Mouse (Mus musculus) hindbrain, embryonic 13.5 days (tissue): ENCODE measurements around the gene Lrrc51. TPM values are rescaled to one million over a fixed set of nuclear protein-coding genes. Genes with fewer than 3 reads are reported as not detected.

ENCODE experiments used
- ATAC-seq: fragments of 200-750 bp; cut with Nextera tagmentation; 2 replicates; pipeline ENCODE4 v1.8.0; 2017; ENCODE audit warnings: moderate TSS enrichment; ENCODE audit not compliant: low FRiP score
- H3K27ac ChIP-seq: fragments of 300-500 bp; sonication (generic); 2 replicates; pipeline ENCODE4 v1.5.1; 2015; ENCODE audit warnings: inconsistent platforms, mild to moderate bottlenecking, moderate library complexity
- H3K27me3 ChIP-seq: fragments of 300-500 bp; sonication (generic); 2 replicates; pipeline ENCODE4 v1.6.1; 2015; ENCODE audit warnings: mild to moderate bottlenecking, inconsistent platforms
- H3K36me3 ChIP-seq: fragments of 300-500 bp; sonication (generic); 2 replicates; pipeline ENCODE4 v1.6.1; 2015; ENCODE audit warnings: mild to moderate bottlenecking, inconsistent platforms
- H3K4me1 ChIP-seq: fragments of 300-500 bp; sonication (generic); replicated peaks from 2 replicates; pipeline ENCODE4 v1.6.1; 2015; ENCODE audit warnings: inconsistent platforms
- H3K4me2 ChIP-seq: fragments of 300-500 bp; sonication (generic); 2 replicates; pipeline ENCODE4 v1.6.1; 2015; ENCODE audit warnings: inconsistent platforms, mild to moderate bottlenecking, moderate library complexity
- H3K4me3 ChIP-seq: fragments of 300-500 bp; sonication (generic); 2 replicates; pipeline ENCODE4 v1.5.1; 2015; ENCODE audit warnings: mild to moderate bottlenecking, inconsistent platforms
- H3K9ac ChIP-seq: fragments of 300-500 bp; sonication (generic); 2 replicates; pipeline ENCODE4 v1.6.1; 2015; ENCODE audit warnings: mild to moderate bottlenecking, inconsistent platforms
- H3K9me3 ChIP-seq: fragments of 300-500 bp; sonication (generic); 2 replicates; pipeline ENCODE4 v1.6.1; 2016; ENCODE audit warnings: inconsistent platforms
- WGBS: fragments of 180-500 bp; shearing (Covaris S2); methylation state at CpG from one replicate; pipeline ENCODE4 v1.1.7; 2015; 5-methylcytosine and 5-hydroxymethylcytosine counted together
- polyA plus RNA-seq: library from polyadenylated mRNA; unstranded; fragments of >200 nt; fragmentation: Nextera tagmentation; extraction: Ambion mirVana; gene quantifications from 2 replicates; pipeline ENCODE4 v1.2.1, GENCODE M21; 2015

The Lrrc51 gene
- 10.9 and 12.1 TPM in 2 replicates for polyA plus RNA-seq

GRCm38 (mm10) chr7:101933751-101934240 lies at the start of gene Lrrc51, which contains the start of gene Numa1:
Lrrc51 (minus strand) TSS chr7:101933895.
Numa1 (plus strand) TSS chr7:101934111.
- Histone ChIP-seq H3K27ac (peak within 1 kb of the TSS; percentile 84), H3K27me3 (no peaks in the 10 kb centered on the region), H3K9ac (peak within 1 kb of the TSS; percentile 86), H3K4me3 (peak within 1 kb of the TSS; percentile 88), H3K4me2 (peak within 1 kb of the TSS; percentile 82), H3K36me3 (no peaks in the 10 kb centered on the region), H3K4me1 (peaks cover 39% of the 10 kb centered on the region), H3K9me3 (no peaks in the 10 kb centered on the region)
- whole genome bisulfite sequencing = under 1% methylated on average over 39 of the region's 40 CpGs
- peak; percentile 99 for ATAC-seq

DNA sequence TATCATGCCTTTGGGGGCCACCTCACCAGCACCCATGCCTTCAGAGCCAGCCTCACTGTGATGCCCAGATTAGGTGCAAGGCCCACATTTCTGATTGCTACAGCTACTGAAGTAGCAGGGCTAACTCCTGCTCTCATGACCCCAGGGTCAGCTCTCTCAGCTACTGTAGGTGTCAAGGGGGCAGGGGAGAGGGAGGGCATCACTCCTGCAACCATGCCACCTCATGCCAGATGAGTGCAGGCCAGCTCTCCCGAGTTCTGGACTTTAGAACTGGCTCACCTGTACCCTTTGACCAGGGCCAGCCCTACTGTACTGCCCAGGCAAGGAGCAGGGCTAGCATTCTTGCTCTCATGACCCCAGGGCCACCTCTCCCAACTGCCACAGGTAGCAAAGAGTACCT lies 49.0 kb upstream of the Lrrc51 start:
- 86% methylated on average over 1 of the region's 1 CpGs for WGBS
- Histone ChIP-seq H3K9me3 (no peaks in the 10 kb centered on the region), H3K4me2 (no peak overlapping the region), H3K4me3 (no peak overlapping the region), H3K27me3 (no peaks in the 10 kb centered on the region), H3K9ac (no peak overlapping the region), H3K4me1 (no peaks in the 10 kb centered on the region), H3K27ac (no peak overlapping the region), H3K36me3 (peaks cover 37% of the 10 kb centered on the region)
- no peak for ATAC-seq

DNA sequence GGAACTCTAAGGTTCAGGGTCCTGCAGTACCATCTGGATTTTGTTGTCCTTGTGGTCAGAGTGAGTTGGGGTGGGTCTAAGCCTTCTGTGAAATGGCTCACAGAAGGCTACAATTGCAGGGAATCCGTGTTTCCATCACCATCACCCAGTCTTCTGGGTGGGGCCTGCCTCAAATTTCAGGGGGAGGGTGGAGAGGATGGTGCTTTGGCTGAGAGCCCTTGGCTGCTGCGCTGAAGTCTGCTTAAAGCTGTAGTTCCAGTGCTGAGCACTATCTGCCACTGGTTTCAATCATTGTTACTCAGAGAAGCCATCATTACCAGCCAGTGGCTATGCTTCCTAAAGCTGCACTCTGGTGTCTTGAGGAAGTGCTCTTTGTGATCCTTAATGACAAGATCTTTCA lies 40.8 kb upstream of the Lrrc51 start:
- 75% methylated on average over 2 of the region's 2 CpGs for WGBS
- no peak overlapping the region for H3K9ac ChIP-seq
- H3K4me1 ChIP-seq = peaks cover 38% of the 10 kb centered on the region
- peaks cover 11% of the 10 kb centered on the region for H3K36me3 ChIP-seq
- no peak overlapping the region for H3K4me2 ChIP-seq
- no peak for ATAC-seq
- H3K9me3 ChIP-seq = no peaks in the 10 kb centered on the region
- H3K4me3 ChIP-seq = no peak overlapping the region
- peak overlapping the region; percentile 26; the same call in 1 of the 2 replicates for H3K27ac ChIP-seq
- H3K27me3 ChIP-seq = no peaks in the 10 kb centered on the region

DNA sequence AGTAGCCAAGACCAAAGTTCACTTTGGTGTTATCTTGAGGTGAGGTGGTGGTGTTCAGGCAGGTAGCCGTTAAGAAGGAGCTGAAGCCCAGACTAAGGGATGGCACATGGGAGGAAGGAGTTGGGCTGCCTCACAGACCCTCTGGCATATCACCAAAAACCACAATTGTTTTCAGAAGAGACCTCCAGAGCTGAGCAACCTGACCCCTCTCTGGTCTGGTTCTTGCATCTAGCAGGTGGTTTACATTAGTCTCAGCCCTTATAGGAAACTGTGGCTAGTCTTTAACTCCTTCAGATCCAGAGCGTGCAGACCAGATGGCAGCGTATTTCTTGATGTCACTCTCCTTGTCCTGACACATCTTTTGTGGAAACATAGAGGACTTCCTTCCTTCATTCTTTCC lies 40.0 kb upstream of the Lrrc51 start:
- Histone ChIP-seq H3K4me3 (no peak overlapping the region), H3K27me3 (no peaks in the 10 kb centered on the region), H3K9ac (no peak overlapping the region), H3K36me3 (peaks cover 9% of the 10 kb centered on the region), H3K4me1 (peaks cover 44% of the 10 kb centered on the region), H3K4me2 (no peak overlapping the region), H3K9me3 (no peaks in the 10 kb centered on the region), H3K27ac (no peak overlapping the region)
- no peak for ATAC-seq
- 82% methylated on average over 3 of the region's 3 CpGs for WGBS

DNA sequence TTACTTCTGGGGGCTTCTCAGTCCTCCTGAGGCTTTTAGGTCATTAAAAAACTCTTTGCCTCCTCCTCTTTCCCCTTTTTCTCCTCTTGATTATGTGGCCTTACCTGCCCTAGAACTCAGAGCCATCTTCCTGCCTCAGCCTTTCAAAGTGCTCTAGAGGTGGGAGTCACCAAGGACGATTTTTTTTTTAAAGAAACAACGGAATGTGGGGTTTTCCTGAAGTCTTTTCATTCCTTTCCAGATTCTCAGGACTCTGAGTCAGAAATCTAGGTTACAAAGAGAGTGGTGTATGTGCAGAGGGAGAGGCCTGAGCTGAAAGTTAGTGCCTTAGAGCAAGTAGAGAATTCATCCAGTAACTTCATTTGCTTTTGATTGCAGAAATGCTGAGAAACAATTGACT lies 38.0 kb upstream of the Lrrc51 start:
- 59% methylated on average over 2 of the region's 2 CpGs for WGBS
- ATAC-seq = no peak
- Histone ChIP-seq H3K36me3 (0 out of 2 replicates have a peak, but pooled peaks cover 3% of the 10 kb centered on the region), H3K27ac (peak overlapping the region; percentile 100), H3K4me2 (peak overlapping the region; percentile 74), H3K4me1 (peaks cover 49% of the 10 kb centered on the region), H3K4me3 (peak overlapping the region; percentile 74), H3K9ac (peak overlapping the region; percentile 96), H3K27me3 (no peaks in the 10 kb centered on the region), H3K9me3 (no peaks in the 10 kb centered on the region)

DNA sequence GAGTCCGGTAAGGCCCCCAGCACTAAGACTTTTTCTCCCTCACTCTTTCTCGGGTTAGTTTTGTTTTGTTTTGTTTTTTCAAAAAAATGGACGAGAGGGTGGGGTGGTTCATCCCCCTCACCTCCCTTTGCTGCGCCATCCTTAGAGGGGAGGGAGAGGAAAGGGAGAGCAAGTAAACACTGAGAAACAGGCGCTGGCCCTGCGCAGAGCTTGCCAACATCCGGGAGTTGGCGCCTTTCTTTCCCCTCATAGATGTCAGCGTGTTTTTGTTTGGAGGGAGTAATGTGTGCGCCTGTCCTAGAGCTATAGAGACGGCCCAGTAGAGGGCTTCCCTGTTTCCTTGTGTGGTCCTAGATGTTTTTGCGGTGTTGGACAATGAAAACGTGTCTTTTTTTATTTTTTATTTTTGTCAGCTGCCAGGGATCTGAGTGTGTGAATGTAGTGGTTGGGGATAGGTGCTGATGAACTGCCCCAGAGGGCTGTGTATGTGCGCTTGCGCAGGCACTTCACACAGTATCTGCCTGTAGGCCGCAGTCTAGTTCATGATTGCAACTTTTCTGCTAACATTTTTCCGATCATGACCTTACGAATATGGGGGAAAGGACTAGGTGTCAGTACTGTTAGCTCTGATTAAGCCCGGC lies 37.2 kb upstream of the Lrrc51 start:
- Histone ChIP-seq H3K36me3 (0 out of 2 replicates have a peak, but pooled peaks cover under 1% of the 10 kb centered on the region), H3K4me3 (peak overlapping the region; percentile 74), H3K27ac (peak overlapping the region; percentile 100), H3K9ac (peak overlapping the region; percentile 96), H3K4me2 (peak overlapping the region; percentile 74), H3K4me1 (peaks cover 49% of the 10 kb centered on the region), H3K9me3 (no peaks in the 10 kb centered on the region), H3K27me3 (no peaks in the 10 kb centered on the region)
- ATAC-seq = peak; percentile 78
- whole genome bisulfite sequencing = 3% methylated on average over 19 of the region's 19 CpGs

GRCm38 (mm10) chr7:101970429-101970775 lies 36.7 kb upstream of the Lrrc51 start:
- Histone ChIP-seq H3K4me1 (peaks cover 49% of the 10 kb centered on the region), H3K27me3 (no peaks in the 10 kb centered on the region), H3K9me3 (no peaks in the 10 kb centered on the region), H3K27ac (peak overlapping the region; percentile 100), H3K36me3 (no peaks in the 10 kb centered on the region), H3K9ac (peak overlapping the region; percentile 96), H3K4me3 (peak overlapping the region; percentile 74), H3K4me2 (peak overlapping the region; percentile 74)
- peak; percentile 82 for ATAC-seq
- WGBS = 0% methylated on average over 17 of the region's 17 CpGs

DNA sequence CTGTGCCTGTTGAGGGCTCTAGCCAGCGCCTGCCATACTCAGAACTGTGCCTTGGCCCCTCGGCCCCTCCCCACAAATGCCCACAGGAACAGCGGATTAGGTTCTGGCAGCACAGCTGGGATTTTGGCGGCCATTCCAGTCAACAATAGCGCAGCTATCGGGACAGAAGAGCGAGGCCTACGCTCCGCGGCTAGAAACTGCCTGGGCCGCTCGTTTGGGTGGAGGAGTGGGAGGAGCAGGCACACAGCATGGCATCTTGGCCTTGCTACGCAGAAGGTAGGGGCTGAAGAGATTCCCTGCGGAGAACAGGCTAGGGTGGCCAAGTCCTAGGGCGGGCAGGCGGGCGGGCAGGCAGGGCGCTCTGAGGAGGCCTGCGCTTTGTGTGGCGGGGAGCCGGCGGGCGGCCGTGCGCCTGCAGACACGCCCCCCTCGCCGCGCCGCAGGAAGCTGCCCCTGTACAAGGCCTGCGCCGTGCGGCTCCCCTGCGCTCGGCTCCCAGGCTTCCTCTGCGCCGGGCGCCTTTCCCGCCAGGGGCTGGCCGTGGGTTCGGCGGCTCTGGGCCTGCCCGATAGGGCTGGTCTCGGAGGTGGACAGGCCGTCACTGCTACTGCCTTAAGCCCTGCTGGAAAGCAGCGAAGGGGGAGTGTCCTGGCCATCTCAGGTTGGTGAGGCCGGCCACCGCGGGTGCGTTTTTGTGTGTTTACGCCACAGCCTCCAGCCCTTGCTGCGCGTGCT lies 36.2 kb upstream of the Lrrc51 start:
- H3K9me3 ChIP-seq = no peaks in the 10 kb centered on the region
- H3K9ac ChIP-seq = peak overlapping the region; percentile 96
- peak; percentile 91 for ATAC-seq
- peak overlapping the region; percentile 100 for H3K27ac ChIP-seq
- H3K4me2 ChIP-seq = peak overlapping the region; percentile 74
- WGBS = under 1% methylated on average over 52 of the region's 53 CpGs
- no peaks in the 10 kb centered on the region for H3K36me3 ChIP-seq
- H3K4me3 ChIP-seq = peak overlapping the region; percentile 74
- H3K27me3 ChIP-seq = no peaks in the 10 kb centered on the region
- H3K4me1 ChIP-seq = peaks cover 49% of the 10 kb centered on the region

DNA sequence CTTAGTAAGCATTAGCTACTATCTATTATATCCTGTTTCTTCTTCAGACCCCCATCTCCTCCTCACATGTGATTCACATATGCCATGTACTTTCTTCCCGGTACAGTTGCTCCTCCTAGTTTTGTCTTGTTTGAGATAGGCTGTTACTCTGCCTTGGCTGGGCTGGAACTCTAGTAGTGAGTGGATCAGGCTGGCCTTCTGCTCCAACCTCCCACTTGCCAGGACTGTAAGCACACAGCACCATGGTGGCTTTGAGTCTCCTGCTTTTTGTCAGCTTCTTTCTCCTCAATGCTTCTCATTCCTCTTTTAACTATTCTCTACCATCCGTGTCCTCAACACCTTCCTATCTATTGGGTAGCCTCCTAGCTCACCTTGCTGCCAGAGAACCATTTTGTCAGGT lies 35.1 kb upstream of the Lrrc51 start:
- no peak for ATAC-seq
- Histone ChIP-seq H3K27me3 (no peaks in the 10 kb centered on the region), H3K9ac (peak overlapping the region; percentile 56), H3K4me1 (peaks cover 39% of the 10 kb centered on the region), H3K4me2 (peak overlapping the region; percentile 74), H3K9me3 (no peaks in the 10 kb centered on the region), H3K36me3 (no peaks in the 10 kb centered on the region), H3K4me3 (0 out of 2 replicates have a peak overlapping the region, but pooled peaks have one; percentile 74), H3K27ac (peak overlapping the region; percentile 100)
- 68% methylated on average over 2 of the region's 2 CpGs for WGBS

DNA sequence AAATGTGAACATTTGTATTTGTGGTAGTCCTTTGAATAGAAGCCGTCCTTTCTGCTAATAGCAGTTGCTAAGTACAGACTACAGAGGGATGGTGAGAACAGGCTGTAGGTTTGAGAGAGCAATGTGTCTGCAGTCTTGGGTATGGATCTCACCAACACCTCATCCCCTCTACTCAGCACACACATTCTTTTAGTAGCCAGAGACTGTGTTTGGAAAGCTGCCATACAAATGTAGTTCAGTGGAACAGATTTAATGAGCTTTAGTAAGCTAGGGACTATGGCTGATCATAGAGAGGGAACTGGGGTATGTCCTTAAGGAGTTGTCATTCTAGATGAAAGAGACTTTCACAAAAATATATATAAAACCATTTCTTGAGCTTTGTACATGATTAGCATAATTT lies 33.6 kb upstream of the Lrrc51 start:
- H3K4me3 ChIP-seq = no peak overlapping the region
- H3K9me3 ChIP-seq = no peaks in the 10 kb centered on the region
- WGBS = 97% methylated on average over 1 of the region's 1 CpGs
- H3K36me3 ChIP-seq = no peaks in the 10 kb centered on the region
- peaks cover 24% of the 10 kb centered on the region for H3K4me1 ChIP-seq
- ATAC-seq = no peak
- H3K27ac ChIP-seq = no peak overlapping the region
- H3K9ac ChIP-seq = no peak overlapping the region
- H3K4me2 ChIP-seq = no peak overlapping the region
- H3K27me3 ChIP-seq = no peaks in the 10 kb centered on the region

DNA sequence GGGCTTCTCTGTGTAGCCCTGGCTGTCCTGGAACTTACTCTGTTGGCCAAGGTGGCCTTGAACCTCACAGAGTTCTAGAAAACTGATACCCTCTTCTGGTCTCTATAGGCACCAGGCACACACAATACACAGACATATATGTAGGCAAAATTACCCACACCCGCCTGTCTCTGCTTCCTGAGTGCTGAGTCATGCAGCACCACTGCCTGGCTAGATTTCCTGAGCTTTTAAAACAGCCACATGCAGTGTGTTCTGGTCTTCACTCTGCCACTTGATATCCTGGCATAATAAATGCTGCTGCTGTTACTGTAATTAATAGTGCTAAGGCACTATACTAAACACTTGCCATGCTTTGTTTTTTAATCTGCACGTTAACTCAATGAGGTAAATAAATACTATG lies 31.9 kb upstream of the Lrrc51 start:
- Histone ChIP-seq H3K9ac (no peak overlapping the region), H3K4me2 (no peak overlapping the region), H3K9me3 (no peaks in the 10 kb centered on the region), H3K36me3 (no peaks in the 10 kb centered on the region), H3K4me1 (peaks cover 12% of the 10 kb centered on the region), H3K27ac (no peak overlapping the region), H3K4me3 (no peak overlapping the region), H3K27me3 (no peaks in the 10 kb centered on the region)
- WGBS = 87% methylated on average over 2 of the region's 2 CpGs
- ATAC-seq = no peak

GRCm38 (mm10) chr7:101964551-101964950 lies 30.9 kb upstream of the Lrrc51 start:
- H3K9ac ChIP-seq = no peak overlapping the region
- peaks cover 17% of the 10 kb centered on the region for H3K4me1 ChIP-seq
- H3K27ac ChIP-seq = no peak overlapping the region
- WGBS = 92% methylated on average over 4 of the region's 4 CpGs
- H3K27me3 ChIP-seq = no peaks in the 10 kb centered on the region
- H3K36me3 ChIP-seq = no peaks in the 10 kb centered on the region
- H3K4me3 ChIP-seq = no peak overlapping the region
- no peak for ATAC-seq
- H3K4me2 ChIP-seq = no peak overlapping the region
- H3K9me3 ChIP-seq = no peaks in the 10 kb centered on the region
